Mouse (Mus musculus) stomach, postnatal 0 days (tissue): Measurements from ENCODE around the gene Usp2.

Experiments
- CTCF ChIP-seq: IDR thresholded peaks from 2 replicates; pipeline ENCODE4 v1.5.1; 2016; ENCODE audit warnings: antibody characterized with exemption, low read depth, mild to moderate bottlenecking, moderate library complexity
- EP300 ChIP-seq: optimal IDR thresholded peaks from 2 replicates; pipeline ENCODE3; 2016; ENCODE audit warnings: antibody characterized with exemption

- TF ChIP-seq CTCF, result no peak
- no peak for TF ChIP-seq EP300
Observed at GRCm38 (mm10) chr9:44077266-44077910, 10.6 kb downstream of the Usp2 start.
